Mouse (Mus musculus) midbrain, embryonic 14.5 days (tissue): ENCODE measurements around the gene Gm45021. TPM values are rescaled to one million over a fixed set of nuclear protein-coding genes. Genes with fewer than 3 reads are reported as not detected.
"Not testable (repeated sequence)": the region's sequence is repeated elsewhere in the genome, so short reads cannot be mapped to it uniquely, and the experiment has no call there.

ENCODE experiments used
- ATAC-seq: fragments of 200-750 bp; cut with Nextera tagmentation; 2 replicates; pipeline ENCODE4 v1.8.0; 2017; ENCODE audit warnings: moderate number of reproducible peaks, moderate library complexity; ENCODE audit not compliant: low FRiP score, low TSS enrichment
- DNase-seq: peaks from one replicate; pipeline ENCODE4 v3.0.0-alpha.2; 2015
- H3K27ac ChIP-seq: fragments of 300-500 bp; sonication (generic); replicated peaks from 2 replicates; pipeline ENCODE4 v1.5.1; 2014; ENCODE audit warnings: mild to moderate bottlenecking, low read depth, low read length, moderate library complexity
- H3K27me3 ChIP-seq: fragments of 300-500 bp; sonication (generic); 2 replicates; pipeline ENCODE4 v1.6.1; 2014; ENCODE audit warnings: low read length, control low read depth, mixed read lengths; ENCODE audit not compliant: control insufficient read depth, insufficient read depth
- H3K36me3 ChIP-seq: fragments of 300-500 bp; sonication (generic); 2 replicates; pipeline ENCODE4 v1.6.1; 2014; ENCODE audit warnings: low read length, control low read depth; ENCODE audit not compliant: control insufficient read depth, insufficient read depth
- H3K4me1 ChIP-seq: fragments of 300-500 bp; sonication (generic); 2 replicates; pipeline ENCODE4 v1.6.1; 2014; ENCODE audit warnings: mild to moderate bottlenecking, antibody characterized with exemption, low read length, control low read depth; ENCODE audit not compliant: control insufficient read depth, insufficient read depth
- H3K4me2 ChIP-seq: fragments of 300-500 bp; sonication (generic); 2 replicates; pipeline ENCODE4 v1.6.1; 2014; ENCODE audit warnings: mild to moderate bottlenecking, low read length, moderate library complexity
- H3K4me3 ChIP-seq: fragments of 300-500 bp; sonication (generic); replicated peaks from 2 replicates; pipeline ENCODE4 v1.5.1; 2014; ENCODE audit warnings: low read depth, low read length
- H3K9ac ChIP-seq: fragments of 300-500 bp; sonication (generic); replicated peaks from 2 replicates; pipeline ENCODE4 v1.6.1; 2014; ENCODE audit warnings: mild to moderate bottlenecking, low read length, moderate library complexity
- H3K9me3 ChIP-seq: fragments of 300-500 bp; sonication (generic); 2 replicates; pipeline ENCODE4 v1.6.1; 2016; ENCODE audit warnings: low read length, control low read depth, mixed read lengths; ENCODE audit not compliant: control insufficient read depth
- WGBS: fragments of 180-500 bp; shearing (Covaris S2); extraction: QIAGEN DNeasy Blood & Tissue Kit; methylation state at CpG from one replicate; pipeline ENCODE4 v1.1.7; 2014; 5-methylcytosine and 5-hydroxymethylcytosine counted together
- polyA plus RNA-seq: library from polyadenylated mRNA; unstranded; fragments of >200 nt; fragmentation: Nextera tagmentation; extraction: Ambion mirVana; gene quantifications from 2 replicates; pipeline ENCODE4 v1.2.1, GENCODE M21; 2014

Gene Gm45021
- polyA plus RNA-seq, 1 experiment from 2014 or later, result not detected

GRCm38 (mm10) chr6:48614756-48615155 lies 25.3 kb downstream of the Gm45021 start:
- Histone ChIP-seq H3K4me1 (no peaks in the 10 kb centered on the region), H3K36me3 (peaks cover 40% of the 10 kb centered on the region), H3K27me3 (no peaks in the 10 kb centered on the region), H3K9ac (no peak overlapping the region), H3K4me2 (no peak overlapping the region), H3K27ac (no peak overlapping the region), H3K4me3 (no peak overlapping the region), H3K9me3 (no peaks in the 10 kb centered on the region)
- 96% methylated on average over 5 of the region's 5 CpGs for WGBS
- ATAC-seq (no peak), DNase-seq (no peak)

GRCm38 (mm10) chr6:48620031-48620430 lies 30.6 kb downstream of the Gm45021 start:
- no peak for ATAC-seq
- no peaks in the 10 kb centered on the region for H3K9me3 ChIP-seq
- no peak overlapping the region for H3K4me3 ChIP-seq
- no peaks in the 10 kb centered on the region for H3K4me1 ChIP-seq
- WGBS, result 95% methylated on average over 30 of the region's 30 CpGs
- no peaks in the 10 kb centered on the region for H3K27me3 ChIP-seq
- no peak for DNase-seq
- no peak overlapping the region for H3K4me2 ChIP-seq
- H3K9ac ChIP-seq, result no peak overlapping the region
- no peak overlapping the region for H3K27ac ChIP-seq
- H3K36me3 ChIP-seq, result peaks cover 39% of the 10 kb centered on the region

DNA sequence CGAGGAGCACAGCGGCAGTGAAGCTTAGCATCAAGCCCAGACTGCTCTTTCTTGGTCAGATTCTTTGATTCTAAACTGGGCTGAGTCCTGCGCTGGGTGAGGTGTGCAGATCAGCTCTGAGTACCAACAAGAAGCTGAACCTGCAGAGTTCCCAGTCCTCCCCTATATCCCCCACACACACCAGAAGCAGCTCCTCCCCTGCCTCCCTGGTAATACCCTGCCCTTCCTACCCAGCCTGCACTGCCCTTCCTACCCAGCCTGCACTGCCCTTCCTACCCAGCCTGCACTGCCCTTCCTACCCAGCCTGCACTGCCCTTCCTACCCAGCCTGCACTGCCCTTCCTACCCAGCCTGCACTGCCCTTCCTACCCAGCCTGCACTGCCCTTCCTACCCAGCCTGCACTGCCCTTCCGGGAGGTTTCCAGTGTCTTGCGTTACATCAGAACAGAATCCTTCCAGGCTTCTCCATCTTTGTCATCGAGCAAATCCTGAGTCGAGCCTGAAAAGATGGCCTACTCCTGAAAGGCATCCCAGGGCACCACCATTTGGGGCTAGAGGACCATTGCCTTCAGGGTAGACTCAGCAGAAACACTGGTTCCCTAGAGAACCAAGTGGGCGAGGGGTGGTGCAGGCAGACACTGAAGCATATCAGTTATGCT lies 32.9 kb downstream of the Gm45021 start:
- not testable (repeated sequence) for H3K4me2 ChIP-seq, H3K4me3 ChIP-seq, H3K4me1 ChIP-seq, H3K27me3 ChIP-seq, H3K27ac ChIP-seq, ATAC-seq, H3K9ac ChIP-seq, H3K9me3 ChIP-seq, DNase-seq
- peaks cover 30% of the 10 kb centered on the region for H3K36me3 ChIP-seq
- 84% methylated on average over 8 of the region's 8 CpGs for WGBS

- H3K9ac ChIP-seq, result no peak overlapping the region
- no peaks in the 10 kb centered on the region for H3K9me3 ChIP-seq
- H3K4me1 ChIP-seq, result 0 out of 2 replicates have a peak, but pooled peaks cover 3% of the 10 kb centered on the region
- H3K27ac ChIP-seq, result no peak overlapping the region
- no peak overlapping the region for H3K4me3 ChIP-seq
- no peak for DNase-seq
- peaks cover 12% of the 10 kb centered on the region for H3K27me3 ChIP-seq
- peaks cover 30% of the 10 kb centered on the region for H3K36me3 ChIP-seq
- ATAC-seq, result no peak
- no peak overlapping the region for H3K4me2 ChIP-seq
- WGBS, result 38% methylated on average over 1 of the region's 1 CpGs
Observed at GRCm38 (mm10) chr6:48623460-48623859, 34.0 kb downstream of the Gm45021 start.

DNA sequence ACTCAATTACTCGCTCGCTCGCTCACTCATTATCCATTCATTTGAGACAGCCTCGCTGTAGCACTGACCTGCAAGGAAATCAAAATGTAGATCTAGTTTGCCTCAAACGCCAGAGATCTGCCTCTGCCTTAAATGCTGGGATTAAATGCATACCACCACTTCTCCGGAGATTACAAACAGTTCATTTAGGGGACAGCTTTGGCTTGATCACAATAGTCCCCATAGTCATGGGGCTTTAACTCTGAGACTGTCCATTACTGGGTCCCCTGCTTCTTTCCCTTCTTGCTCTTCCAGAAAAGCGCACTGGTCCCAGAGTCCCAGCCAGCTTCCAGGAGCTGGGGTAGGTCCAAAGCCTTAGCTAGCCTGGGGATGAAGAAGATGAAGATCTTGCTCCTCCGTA lies 37.1 kb downstream of the Gm45021 start, which contains the start of gene AI854703:
Gene AI854703, plus strand, starts transcription at position 301 of the 400 bp plus-strand sequence.
- Histone ChIP-seq H3K4me1 (peaks cover 7% of the 10 kb centered on the region; the same call in 1 of the 2 replicates), H3K27me3 (peaks cover 16% of the 10 kb centered on the region), H3K9ac (peak within 1 kb of the TSS; percentile 32), H3K4me2 (peak within 1 kb of the TSS; percentile 75), H3K4me3 (peak within 1 kb of the TSS; percentile 40), H3K9me3 (no peaks in the 10 kb centered on the region), H3K27ac (no peak within 1 kb of the TSS), H3K36me3 (0 out of 2 replicates have a peak, but pooled peaks cover 5% of the 10 kb centered on the region)
- ATAC-seq, result no peak
- WGBS, result 27% methylated on average over 8 of the region's 8 CpGs
- no peak for DNase-seq

DNA sequence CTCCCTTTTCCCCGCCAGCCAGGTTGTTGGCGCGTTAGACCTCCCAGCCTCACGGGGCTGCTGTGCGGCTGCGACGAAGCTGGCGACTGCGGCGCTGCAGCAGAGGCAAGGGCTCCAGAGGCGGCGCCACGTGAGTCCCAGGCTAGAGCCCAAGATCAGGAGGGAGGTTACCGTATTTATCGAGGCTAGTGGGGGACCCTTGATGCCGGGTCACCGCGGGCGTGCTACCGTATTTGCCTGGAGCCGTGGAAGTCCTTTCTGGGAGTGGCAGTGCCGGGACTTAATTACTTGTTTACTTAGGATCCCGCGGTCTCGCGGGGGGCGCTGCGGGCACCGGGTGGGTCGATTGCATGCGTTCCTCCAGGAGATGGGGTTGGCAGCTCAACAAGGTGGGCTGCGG lies 37.6 kb downstream of the Gm45021 start:
- WGBS, result under 1% methylated on average over 32 of the region's 32 CpGs
- peaks cover 16% of the 10 kb centered on the region for H3K27me3 ChIP-seq
- H3K4me3 ChIP-seq, result peak overlapping the region; percentile 40
- H3K36me3 ChIP-seq, result 0 out of 2 replicates have a peak, but pooled peaks cover under 1% of the 10 kb centered on the region
- ATAC-seq, result 0 out of 2 replicates have a peak, but pooled peaks have one; percentile 5
- H3K4me1 ChIP-seq, result peaks cover 7% of the 10 kb centered on the region; the same call in 1 of the 2 replicates
- peak; percentile 80 for DNase-seq
- H3K4me2 ChIP-seq, result peak overlapping the region; percentile 75
- peak overlapping the region; percentile 32 for H3K9ac ChIP-seq
- H3K9me3 ChIP-seq, result no peaks in the 10 kb centered on the region
- no peak overlapping the region for H3K27ac ChIP-seq

DNA sequence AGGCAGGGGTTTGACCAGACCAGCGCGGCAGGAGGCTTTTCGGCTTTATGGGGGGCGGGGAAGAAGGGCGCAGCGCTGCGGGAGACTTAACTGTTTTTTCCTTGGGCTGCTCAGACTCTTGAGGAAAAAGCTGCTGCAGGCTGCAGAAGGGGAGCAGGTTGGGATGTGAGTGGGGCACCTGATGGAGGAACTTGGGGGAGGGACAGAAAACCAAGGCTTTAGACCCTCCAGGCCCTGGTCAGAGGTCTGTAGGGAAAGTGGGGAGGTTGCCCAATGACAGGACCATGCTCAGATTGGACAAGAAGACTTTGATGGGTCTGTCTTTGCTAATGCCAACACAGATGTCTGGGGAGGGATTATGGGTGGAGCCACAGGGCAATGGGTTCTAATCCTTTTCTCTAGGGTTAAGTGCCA lies 38.1 kb downstream of the Gm45021 start:
- no peaks in the 10 kb centered on the region for H3K36me3 ChIP-seq
- H3K9ac ChIP-seq, result peak overlapping the region; percentile 32; the same call in 1 of the 2 replicates
- peak overlapping the region; percentile 40 for H3K4me3 ChIP-seq
- ATAC-seq (peak; percentile 14; the same call in 1 of the 2 replicates), DNase-seq (no peak)
- peaks cover 16% of the 10 kb centered on the region for H3K27me3 ChIP-seq
- no peaks in the 10 kb centered on the region for H3K9me3 ChIP-seq
- peaks cover 7% of the 10 kb centered on the region; the same call in 1 of the 2 replicates for H3K4me1 ChIP-seq
- WGBS, result 2% methylated on average over 7 of the region's 7 CpGs
- no peak overlapping the region for H3K27ac ChIP-seq
- H3K4me2 ChIP-seq, result peak overlapping the region; percentile 75

DNA sequence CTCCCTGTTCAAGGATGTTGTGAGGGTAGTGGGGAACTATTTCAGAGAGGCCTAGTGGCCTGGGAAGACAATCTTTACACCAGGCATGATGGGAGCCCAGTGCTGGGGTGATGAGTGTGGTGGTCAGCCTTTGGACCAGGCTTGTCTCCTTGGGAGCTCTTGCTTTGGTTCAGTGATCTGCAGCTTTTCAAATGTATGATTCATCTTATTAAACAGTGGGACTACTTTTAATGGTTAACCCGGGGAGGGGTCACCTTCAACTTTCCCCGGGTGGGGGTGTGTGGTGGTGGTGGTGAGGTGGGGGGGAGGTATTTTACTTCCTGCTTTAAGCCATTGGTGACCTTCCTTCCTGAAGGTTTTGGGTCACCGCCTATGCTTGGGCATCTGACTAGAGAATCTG lies 39.0 kb downstream of the Gm45021 start:
- H3K4me1 ChIP-seq, result peaks cover 7% of the 10 kb centered on the region; the same call in 1 of the 2 replicates
- H3K4me3 ChIP-seq, result no peak overlapping the region
- ATAC-seq, result no peak
- peaks cover 16% of the 10 kb centered on the region for H3K27me3 ChIP-seq
- no peaks in the 10 kb centered on the region for H3K9me3 ChIP-seq
- WGBS, result 93% methylated on average over 3 of the region's 3 CpGs
- H3K36me3 ChIP-seq, result no peaks in the 10 kb centered on the region
- H3K27ac ChIP-seq, result no peak overlapping the region
- H3K4me2 ChIP-seq, result peak overlapping the region; percentile 78; the same call in 1 of the 2 replicates
- no peak overlapping the region for H3K9ac ChIP-seq
- no peak for DNase-seq
